Mouse (Mus musculus): ENCODE measurements around the gene Gm17606. TPM values are rescaled to one million over a fixed set of nuclear protein-coding genes. Genes with fewer than 3 reads are reported as not detected.

Gm17606 gene
- polyA plus RNA-seq, 1 experiment: not detected

DNA sequence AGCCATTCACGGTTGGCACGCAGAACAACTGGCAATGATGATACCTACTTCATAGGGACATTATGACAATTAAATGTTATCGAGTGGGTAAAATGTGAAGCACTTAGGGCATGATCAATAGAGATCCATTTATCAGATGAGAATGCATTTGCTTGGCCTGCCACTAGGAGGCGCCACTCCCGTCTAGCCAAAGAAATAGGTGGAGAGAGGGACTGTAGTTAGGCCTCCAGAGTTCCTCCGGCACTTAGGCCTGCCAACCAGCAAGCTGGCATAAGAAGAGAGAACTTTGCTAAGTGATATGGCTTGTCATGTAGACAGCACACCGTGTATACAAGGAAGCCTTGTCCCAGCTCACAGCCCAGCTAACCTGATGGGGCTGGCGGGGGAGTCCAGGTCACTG is 3.8 kb upstream of the Gm17606 start:
- H3K4me1 ChIP-seq (ENCODE audit: control insufficient read depth, insufficient read depth, low read length): no peaks in the 10 kb centered on the region
- WGBS: 47% methylated on average over 8 of the region's 8 CpGs
- peak; percentile 56 for DNase-seq
- TF ChIP-seq CTCF (IDR thresholded peaks at IDR 0.05; ENCODE audit: insufficient read depth, low read length) (peak; percentile 93), POLR2A (IDR thresholded peaks at IDR 0.05; ENCODE audit: borderline replicate concordance, extremely low read depth, low read depth, low read length) (no peak)
- H3K4me3 ChIP-seq (replicated peaks; ENCODE audit: extremely low read depth, low read depth, low read length): no peak overlapping the region

DNA sequence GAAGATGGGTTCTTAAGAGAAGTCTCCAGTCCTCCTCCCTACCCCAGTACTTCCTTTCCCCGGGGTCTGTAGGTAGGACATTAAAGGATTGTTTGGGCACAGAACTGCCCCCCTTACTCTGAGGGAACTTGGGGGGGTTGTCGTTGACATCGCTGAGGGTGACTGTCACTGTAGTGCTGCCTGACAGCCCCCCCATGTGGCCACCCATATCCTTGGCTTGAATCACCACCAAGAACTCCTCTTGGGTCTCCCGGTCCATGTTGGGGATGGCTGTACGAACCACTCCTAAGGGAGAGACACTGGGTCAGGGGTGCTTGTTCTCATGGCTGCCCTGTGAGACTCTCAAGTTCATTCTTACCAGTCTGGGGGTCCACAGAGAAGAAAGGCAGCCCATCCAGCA is 2.5 kb upstream of the Gm17606 start:
- no peak for DNase-seq
- TF ChIP-seq POLR2A (IDR thresholded peaks at IDR 0.05; ENCODE audit: borderline replicate concordance, extremely low read depth, low read depth, low read length) (no peak), CTCF (IDR thresholded peaks at IDR 0.05; ENCODE audit: insufficient read depth, low read length) (no peak)
- Histone ChIP-seq H3K4me1 (ENCODE audit: control insufficient read depth, insufficient read depth, low read length) (no peaks in the 10 kb centered on the region), H3K4me3 (replicated peaks; ENCODE audit: extremely low read depth, low read depth, low read length) (no peak overlapping the region)
- WGBS: 57% methylated on average over 5 of the region's 5 CpGs

DNA sequence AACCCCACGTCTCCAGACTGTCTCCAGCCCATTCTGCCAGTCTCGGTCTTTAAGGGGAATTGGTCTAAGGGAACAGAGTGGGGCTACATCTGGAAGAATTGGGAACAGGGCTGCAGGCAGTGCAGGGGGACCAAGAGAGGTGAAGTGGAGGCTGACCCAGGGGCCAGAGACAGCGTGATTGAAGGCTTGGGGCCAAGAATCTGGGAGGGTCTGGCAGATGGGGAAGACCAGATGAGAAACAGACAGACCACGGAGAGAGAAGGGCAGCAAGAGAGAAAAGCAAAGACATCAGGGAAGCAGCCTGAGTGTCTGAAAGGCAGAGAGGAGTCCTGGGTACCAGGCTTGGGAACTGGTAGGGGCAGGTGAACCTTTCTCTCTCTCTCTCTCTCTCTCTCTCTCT is 631 bp upstream of the Gm17606 start:
- Histone ChIP-seq H3K4me3 (replicated peaks; ENCODE audit: extremely low read depth, low read depth, low read length) (no peak overlapping the region), H3K4me1 (ENCODE audit: control insufficient read depth, insufficient read depth, low read length) (no peaks in the 10 kb centered on the region)
- WGBS: 58% methylated on average over 4 of the region's 4 CpGs
- DNase-seq: no peak
- TF ChIP-seq POLR2A (IDR thresholded peaks at IDR 0.05; ENCODE audit: borderline replicate concordance, extremely low read depth, low read depth, low read length) (no peak), CTCF (IDR thresholded peaks at IDR 0.05; ENCODE audit: insufficient read depth, low read length) (no peak)

DNA sequence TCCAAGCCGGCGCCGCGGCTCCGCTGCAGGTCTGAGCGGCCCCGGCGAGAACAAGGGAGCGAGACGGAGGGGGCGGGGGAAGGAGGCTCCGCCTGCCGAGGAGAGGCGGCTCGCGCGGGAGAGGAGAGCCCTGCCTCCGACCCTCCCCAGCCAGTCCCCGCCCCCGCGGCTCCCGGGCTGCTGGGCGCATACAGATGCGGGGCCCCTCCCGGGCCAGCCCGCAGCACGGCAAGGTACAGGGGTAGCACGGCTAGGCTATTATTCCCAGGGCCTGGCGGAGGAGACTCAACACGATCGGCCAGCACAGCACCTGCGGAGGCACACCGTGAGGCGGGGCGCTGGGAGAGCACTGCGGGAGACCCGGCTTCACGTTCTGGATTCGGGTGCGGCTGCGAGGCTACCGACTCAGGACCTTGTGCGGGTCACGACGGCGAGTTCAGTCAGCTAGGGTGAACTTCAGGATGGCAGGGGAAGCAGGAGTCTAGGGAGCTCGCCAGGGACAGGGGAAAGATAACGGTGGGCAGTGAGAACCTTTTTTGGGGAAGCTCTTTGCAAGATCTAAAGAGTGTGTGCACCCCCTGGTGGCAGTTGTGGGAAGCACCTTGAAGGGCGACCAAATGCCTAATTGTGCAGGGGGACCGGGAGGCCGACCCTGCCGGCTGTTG is 685 bp downstream of the Gm17606 start, which contains the start of gene Cdh24:
Cdh24 (minus strand) TSS at position 60 of the 665 bp plus-strand sequence.
- 1% methylated on average over 52 of the region's 52 CpGs for WGBS
- peak; percentile 87 for DNase-seq
- Histone ChIP-seq H3K4me3 (replicated peaks; ENCODE audit: extremely low read depth, low read depth, low read length) (peak within 1 kb of the TSS; percentile 66), H3K4me1 (ENCODE audit: control insufficient read depth, insufficient read depth, low read length) (no peaks in the 10 kb centered on the region)
- TF ChIP-seq POLR2A (IDR thresholded peaks at IDR 0.05; ENCODE audit: borderline replicate concordance, extremely low read depth, low read depth, low read length) (peak; percentile 23; the same call in 1 of the 2 replicates), CTCF (IDR thresholded peaks at IDR 0.05; ENCODE audit: insufficient read depth, low read length) (peak; percentile 77)

DNA sequence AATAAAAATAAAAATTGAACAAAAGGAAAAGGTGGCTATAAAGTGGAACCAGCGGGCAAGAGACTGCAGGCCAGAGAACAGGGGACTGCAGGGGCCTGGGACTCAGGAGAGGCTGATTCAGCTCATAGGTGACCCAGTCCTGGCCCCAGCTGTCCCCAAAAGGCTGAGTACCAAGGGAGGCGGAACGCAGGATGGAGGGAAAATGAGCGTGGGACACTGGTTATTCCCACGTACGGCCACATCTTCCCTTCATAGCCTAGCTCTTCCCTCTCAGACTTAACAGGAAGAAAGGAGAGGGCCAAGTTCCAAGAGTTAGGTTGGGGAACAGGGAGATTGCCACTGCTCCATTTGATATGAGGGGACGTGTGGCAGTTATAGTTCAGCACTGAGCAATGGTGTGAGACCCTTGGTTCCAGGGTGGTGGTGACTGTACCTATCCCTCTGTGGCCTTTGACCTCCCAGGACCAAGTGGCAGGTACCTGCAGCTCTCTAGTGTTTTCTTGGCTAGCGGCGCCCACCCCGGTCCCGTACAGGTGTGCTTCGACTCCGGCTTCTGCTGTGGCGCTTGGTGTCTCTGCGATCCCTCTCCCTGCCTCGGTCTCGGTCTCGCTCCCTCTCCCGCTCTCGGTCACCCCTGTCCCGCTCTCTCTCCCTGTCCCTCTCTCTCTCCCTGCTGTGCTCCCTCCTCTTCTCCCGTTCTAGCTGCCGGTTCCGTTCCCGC is 1.6 kb downstream of the Gm17606 start:
- H3K4me1 ChIP-seq (ENCODE audit: control insufficient read depth, insufficient read depth, low read length): no peaks in the 10 kb centered on the region
- DNase-seq: no peak
- TF ChIP-seq CTCF (IDR thresholded peaks at IDR 0.05; ENCODE audit: insufficient read depth, low read length) (no peak), POLR2A (IDR thresholded peaks at IDR 0.05; ENCODE audit: borderline replicate concordance, extremely low read depth, low read depth, low read length) (no peak)
- 86% methylated on average over 25 of the region's 25 CpGs for WGBS
- H3K4me3 ChIP-seq (replicated peaks; ENCODE audit: extremely low read depth, low read depth, low read length): no peak overlapping the region

DNA sequence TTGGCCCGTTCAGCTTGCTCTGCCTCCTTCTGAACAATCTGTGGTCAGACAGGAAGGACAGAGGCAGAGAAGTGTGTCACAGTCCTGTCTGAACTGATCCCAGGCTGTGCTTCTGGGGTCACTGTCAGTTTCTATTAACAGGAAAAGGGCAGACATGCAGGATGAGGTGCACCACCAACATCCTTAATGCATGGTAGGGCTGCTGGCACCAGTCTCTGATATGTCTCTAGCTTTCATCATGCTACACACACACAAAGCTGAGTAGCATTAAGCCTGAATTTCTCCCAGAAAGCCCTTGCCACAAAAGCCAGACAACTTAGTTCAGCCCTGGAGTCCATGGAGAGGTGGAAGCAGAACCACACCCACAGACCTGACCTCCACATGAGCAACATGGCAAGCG is 2.3 kb downstream of the Gm17606 start:
- WGBS: 81% methylated on average over 2 of the region's 2 CpGs
- DNase-seq: no peak
- Histone ChIP-seq H3K4me1 (ENCODE audit: control insufficient read depth, insufficient read depth, low read length) (no peaks in the 10 kb centered on the region), H3K4me3 (replicated peaks; ENCODE audit: extremely low read depth, low read depth, low read length) (no peak overlapping the region)
- TF ChIP-seq CTCF (IDR thresholded peaks at IDR 0.05; ENCODE audit: insufficient read depth, low read length) (no peak), POLR2A (IDR thresholded peaks at IDR 0.05; ENCODE audit: borderline replicate concordance, extremely low read depth, low read depth, low read length) (no peak)

DNA sequence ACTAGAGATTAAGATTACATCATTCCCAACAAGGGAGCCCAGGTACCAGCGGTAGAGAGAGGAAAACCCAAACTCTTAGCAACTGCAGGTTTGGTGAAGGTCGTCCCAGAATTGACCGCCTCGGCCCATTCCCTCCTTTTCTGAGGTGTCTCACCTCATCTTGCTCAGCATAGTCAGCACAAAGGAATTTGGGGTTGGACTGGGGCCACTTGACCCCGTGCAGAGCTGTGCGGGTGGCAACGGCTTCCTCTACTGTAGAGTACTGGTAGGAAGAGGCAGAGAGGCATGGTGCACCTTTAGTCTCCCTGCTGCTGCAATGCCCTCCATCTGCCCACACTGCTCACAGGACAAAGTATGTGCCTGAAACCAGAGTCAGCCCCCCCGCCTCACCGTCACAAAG is 3.5 kb downstream of the Gm17606 start:
- no peak for DNase-seq
- no peaks in the 10 kb centered on the region for H3K4me1 ChIP-seq (ENCODE audit: control insufficient read depth, insufficient read depth, low read length)
- 70% methylated on average over 9 of the region's 9 CpGs for WGBS
- TF ChIP-seq CTCF (IDR thresholded peaks at IDR 0.05; ENCODE audit: insufficient read depth, low read length) (no peak), POLR2A (IDR thresholded peaks at IDR 0.05; ENCODE audit: borderline replicate concordance, extremely low read depth, low read depth, low read length) (no peak)
- no peak overlapping the region for H3K4me3 ChIP-seq (replicated peaks; ENCODE audit: extremely low read depth, low read depth, low read length)

DNA sequence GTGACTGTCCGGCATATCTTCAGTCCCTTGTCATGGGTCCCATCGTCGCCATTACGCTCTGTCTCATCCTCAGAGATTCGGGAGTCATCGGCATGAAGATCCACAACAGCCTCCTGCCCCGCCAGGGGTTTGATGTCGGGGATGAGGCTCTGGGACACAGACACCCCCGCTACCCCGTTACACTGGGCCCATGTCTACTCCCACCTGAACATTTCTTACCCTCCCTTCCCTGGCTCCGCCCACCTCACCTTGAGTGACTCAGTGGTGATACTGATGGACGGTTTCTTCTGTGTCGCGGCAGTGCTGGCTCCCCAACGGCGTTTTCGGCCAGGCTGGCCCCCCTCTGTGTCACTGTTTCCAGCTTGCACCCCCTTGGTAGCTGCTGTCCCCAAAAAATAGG is 5.7 kb downstream of the Gm17606 start:
- TF ChIP-seq POLR2A (IDR thresholded peaks at IDR 0.05; ENCODE audit: borderline replicate concordance, extremely low read depth, low read depth, low read length) (no peak), CTCF (IDR thresholded peaks at IDR 0.05; ENCODE audit: insufficient read depth, low read length) (no peak)
- no peak for DNase-seq
- Histone ChIP-seq H3K4me1 (ENCODE audit: control insufficient read depth, insufficient read depth, low read length) (no peaks in the 10 kb centered on the region), H3K4me3 (replicated peaks; ENCODE audit: extremely low read depth, low read depth, low read length) (no peak overlapping the region)
- WGBS: 88% methylated on average over 17 of the region's 17 CpGs

DNA sequence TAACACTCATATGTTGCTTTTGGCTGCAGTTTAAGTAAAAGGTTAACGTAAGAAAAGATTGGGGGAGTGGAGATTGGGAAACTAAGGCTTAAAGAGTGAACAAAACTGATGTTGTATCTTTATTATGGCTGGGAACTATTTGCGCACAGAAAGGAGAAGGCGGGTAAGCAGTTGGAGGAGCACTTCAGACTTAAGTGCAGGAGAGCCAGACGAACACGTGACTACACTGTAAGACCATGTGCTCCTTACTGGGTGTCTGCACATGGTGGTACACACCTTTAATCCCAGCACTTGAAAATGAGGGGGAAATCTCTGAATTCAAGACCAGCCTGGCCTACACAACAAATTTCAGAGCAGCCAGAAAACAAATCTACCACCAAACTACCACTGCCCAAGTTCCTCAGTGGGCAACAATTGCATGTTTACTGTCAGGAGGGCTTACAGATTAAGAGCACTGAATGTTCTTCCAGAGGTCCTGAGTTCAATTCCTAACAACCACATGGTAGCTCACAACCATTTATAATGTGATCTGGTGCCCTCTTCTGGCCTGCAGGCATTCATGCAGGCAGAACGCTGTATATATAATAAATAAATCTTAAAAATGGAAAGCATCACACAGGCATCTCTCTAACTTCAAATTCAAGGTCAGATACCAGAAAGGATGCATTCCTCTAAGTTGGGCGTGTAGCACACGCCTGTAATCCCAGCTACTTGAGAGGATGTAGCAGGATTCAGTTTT is 6.3 kb downstream of the Gm17606 start:
- DNase-seq: peak; percentile 38
- TF ChIP-seq POLR2A (IDR thresholded peaks at IDR 0.05; ENCODE audit: borderline replicate concordance, extremely low read depth, low read depth, low read length): no peak
- no peak for TF ChIP-seq CTCF (IDR thresholded peaks at IDR 0.05; ENCODE audit: insufficient read depth, low read length)
- WGBS: 74% methylated on average over 8 of the region's 8 CpGs
- Histone ChIP-seq H3K4me1 (ENCODE audit: control insufficient read depth, insufficient read depth, low read length) (no peaks in the 10 kb centered on the region), H3K4me3 (replicated peaks; ENCODE audit: extremely low read depth, low read depth, low read length) (no peak overlapping the region)

Data from lung, adult 2 months (tissue).